Mouse (Mus musculus) cerebellum, adult 18-20 months (tissue): ENCODE data around the gene Mag.
A peak's percentile ranks its signal among the peaks of the same experiment; 100 is the strongest.
"Not testable (repeated sequence)": the region's sequence is repeated elsewhere in the genome, so short reads cannot be mapped to it uniquely, and the experiment has no call there.

Experiments
- DNase-seq, 2 experiments: peaks; one replicate each; pipeline ENCODE4 v3.0.0; 2021

Mag gene

DNA sequence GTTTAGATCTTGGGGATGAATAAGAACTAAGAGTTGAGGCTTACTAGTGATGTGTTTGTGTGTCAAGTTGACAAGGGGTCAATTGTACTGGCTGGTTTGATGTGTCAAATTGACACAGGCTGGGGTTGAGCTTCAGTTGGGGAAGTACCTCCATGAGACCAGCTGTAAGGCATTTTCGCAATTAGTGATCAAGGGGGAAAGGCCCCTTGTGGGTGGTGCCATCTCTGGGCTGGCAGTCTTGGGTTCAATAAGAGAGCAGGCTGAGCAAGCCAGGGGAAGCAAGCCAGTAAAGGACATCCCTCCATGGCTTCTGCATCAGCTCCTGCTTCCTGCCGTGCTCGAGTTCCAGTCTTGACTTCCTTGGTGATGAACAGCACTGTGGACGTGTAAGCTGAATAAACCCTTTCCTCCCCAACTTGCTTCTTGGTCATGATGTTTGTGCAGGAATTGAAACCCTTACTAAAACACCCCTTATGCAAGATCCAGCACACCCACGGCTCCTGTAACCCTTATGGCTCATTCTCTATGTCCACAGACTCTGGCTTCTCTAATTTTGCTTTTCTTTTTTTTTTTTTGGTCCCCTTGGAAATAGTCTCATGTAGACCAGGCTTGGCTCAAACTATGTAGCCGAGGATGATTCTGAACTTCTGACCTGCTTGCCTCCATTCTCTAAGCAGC lies 20.9 kb upstream of the Mag start:
- DNase-seq = not testable (repeated sequence)

- DNase-seq = not testable (repeated sequence)
These were observed 9.9 kb upstream of the Mag start, which contains the start of gene Hamp2 for GRCm38 (mm10) chr7:30924581-30924980. Gene Hamp2, minus strand, starts transcription at chr7:30924681.

GRCm38 (mm10) chr7:30924071-30924470 lies 9.4 kb upstream of the Mag start:
- DNase-seq = no peak

- DNase-seq = not testable (repeated sequence)
These were observed 7.8 kb upstream of the Mag start for GRCm38 (mm10) chr7:30922490-30922889.

GRCm38 (mm10) chr7:30920217-30920616 lies 5.5 kb upstream of the Mag start:
- no peak for DNase-seq

- no peak for DNase-seq
These were observed 2.5 kb upstream of the Mag start for GRCm38 (mm10) chr7:30917219-30917618.

- DNase-seq = no peak
These were observed 2.0 kb upstream of the Mag start for GRCm38 (mm10) chr7:30916713-30917112.

GRCm38 (mm10) chr7:30909773-30910172 lies 4.9 kb downstream of the Mag start:
- no peak for DNase-seq

DNA sequence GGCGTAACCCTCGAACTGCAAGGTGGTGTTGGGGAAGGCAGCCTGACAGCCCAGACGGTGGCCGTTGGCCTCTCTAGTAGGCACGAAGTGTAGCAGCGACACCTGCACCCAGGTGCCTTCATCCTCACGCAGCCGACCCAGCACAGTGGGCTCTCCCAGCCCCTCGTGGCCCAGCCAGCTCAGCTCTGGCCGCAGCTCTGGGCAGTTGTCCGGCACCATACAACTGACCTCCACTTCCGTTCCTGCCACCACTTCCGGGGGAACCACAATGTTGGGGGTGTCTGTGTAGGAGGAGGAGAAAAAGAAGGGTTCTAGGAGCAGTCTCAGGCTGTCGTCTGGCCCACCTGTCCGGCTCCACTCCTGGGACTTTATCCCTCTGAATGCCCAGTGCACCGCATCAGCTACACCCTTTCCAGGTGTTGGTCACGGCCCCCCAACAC lies 5.7 kb downstream of the Mag start:
- DNase-seq = no peak

GRCm38 (mm10) chr7:30908277-30908991 lies 6.2 kb downstream of the Mag start:
- DNase-seq = no peak

- DNase-seq = peak in 1 of 2 experiments; percentile 9
These were observed 10.6 kb downstream of the Mag start for GRCm38 (mm10) chr7:30904042-30904441.

DNA sequence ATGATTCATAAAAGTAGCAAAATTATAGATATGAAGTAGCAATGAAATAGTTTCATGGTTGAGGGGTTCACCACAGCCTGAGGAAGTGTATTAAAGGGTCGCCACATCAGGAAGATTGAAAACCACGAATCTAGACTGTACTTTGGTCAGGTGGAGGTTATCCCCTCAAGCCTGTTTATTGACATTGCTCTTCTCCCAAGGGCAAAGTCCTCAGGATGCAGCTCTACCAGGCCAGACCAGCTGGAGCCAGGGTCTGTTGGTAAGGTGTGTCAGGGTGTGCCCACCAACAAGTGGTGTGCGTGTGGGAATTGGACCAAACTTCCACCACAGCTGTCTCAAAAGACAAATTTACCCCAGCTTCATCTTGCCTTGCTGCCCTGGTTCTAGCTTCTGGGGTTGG lies 19.5 kb downstream of the Mag start:
- DNase-seq = no peak

DNA sequence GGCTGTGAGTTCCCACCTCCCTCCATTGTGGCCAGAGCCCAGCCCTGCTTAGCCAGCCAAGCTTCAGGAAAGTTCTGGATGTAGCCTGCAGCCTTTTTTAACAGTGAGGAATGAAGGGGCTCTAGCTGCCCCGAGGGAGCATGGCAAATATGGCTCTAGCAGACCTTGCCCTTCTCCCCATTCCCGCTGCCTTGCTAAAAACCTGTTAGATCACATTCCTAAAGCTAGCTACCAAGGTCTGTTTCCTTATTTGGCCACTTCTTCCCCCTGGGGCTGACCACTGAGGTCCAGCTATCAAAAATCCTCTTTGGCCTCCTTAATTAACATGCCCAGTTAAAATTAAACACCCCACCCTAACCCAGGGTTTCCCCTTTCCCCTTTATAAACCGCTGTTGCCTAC lies 22.2 kb downstream of the Mag start:
- no peak for DNase-seq

- no peak for DNase-seq
These were observed 22.9 kb downstream of the Mag start for GRCm38 (mm10) chr7:30891746-30892145.

GRCm38 (mm10) chr7:30890681-30891080 lies 24.0 kb downstream of the Mag start:
- DNase-seq = no peak

- DNase-seq = no peak
These were observed 25.9 kb downstream of the Mag start for GRCm38 (mm10) chr7:30888786-30889185.

GRCm38 (mm10) chr7:30887568-30888188 lies 27.0 kb downstream of the Mag start:
- DNase-seq = no peak

DNA sequence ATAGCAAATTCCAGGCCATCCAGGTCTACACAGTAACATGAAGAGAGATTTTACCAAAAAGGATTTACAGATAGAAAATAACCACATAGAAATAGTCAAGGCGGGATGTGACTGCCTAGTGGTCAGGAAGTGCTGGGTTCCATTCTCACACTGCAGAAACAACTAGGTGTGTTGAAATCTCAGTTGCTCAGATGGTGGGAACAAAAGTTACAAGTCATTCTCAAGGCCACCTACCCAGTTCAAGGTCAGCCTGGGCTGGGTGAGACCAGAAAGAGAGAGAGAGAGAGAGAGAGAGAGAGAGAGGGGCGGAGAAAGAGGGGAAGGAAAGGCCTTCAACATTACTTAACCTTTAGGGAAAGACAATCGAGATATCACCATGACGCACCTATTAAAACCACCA lies 27.8 kb downstream of the Mag start:
- DNase-seq = no peak

- DNase-seq = no peak
These were observed 30.6 kb downstream of the Mag start for GRCm38 (mm10) chr7:30884047-30884446.

GRCm38 (mm10) chr7:30881367-30881766 lies 33.3 kb downstream of the Mag start:
- no peak for DNase-seq

GRCm38 (mm10) chr7:30880176-30880575 lies 34.5 kb downstream of the Mag start, which contains the start of gene Cd22:
Gene Cd22, minus strand, starts transcription at chr7:30880342.
- DNase-seq = no peak

GRCm38 (mm10) chr7:30878950-30879349 lies 35.7 kb downstream of the Mag start:
- DNase-seq = no peak

DNA sequence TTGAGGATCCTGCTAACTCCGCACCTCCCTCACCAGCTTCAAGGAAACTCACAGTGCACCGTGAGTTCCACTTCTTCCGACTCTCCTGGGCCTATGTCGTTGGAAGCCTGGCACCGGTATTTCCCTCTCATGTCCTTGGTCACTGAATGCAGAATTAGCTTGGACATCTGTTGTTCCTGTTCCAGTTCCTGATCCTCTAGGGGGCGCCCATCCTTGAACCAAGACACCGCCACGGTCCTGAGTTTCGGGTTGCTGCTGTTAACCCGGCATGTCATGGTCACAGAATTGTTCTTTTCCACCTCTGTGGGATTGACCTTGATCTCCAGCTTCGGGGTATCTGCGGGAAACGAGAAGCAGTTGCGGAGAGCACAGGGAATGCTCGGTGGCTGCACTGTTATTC lies 41.6 kb downstream of the Mag start:
- peak; percentile 67 to 77 for DNase-seq

- no peak for DNase-seq
These were observed 51.3 kb downstream of the Mag start for GRCm38 (mm10) chr7:30863386-30863785.
